Mouse (Mus musculus) midbrain, embryonic 16.5 days (tissue): ENCODE results near the gene Nudt4. TPM values are rescaled to one million over a fixed set of nuclear protein-coding genes. Genes with fewer than 3 reads are reported as not detected.

Source experiments
- ATAC-seq: fragments of 200-750 bp; cut with Nextera tagmentation; 2 replicates; pipeline ENCODE4 v1.8.0; 2017; ENCODE audit warnings: moderate TSS enrichment
- H3K27ac ChIP-seq: fragments of 300-500 bp; sonication (generic); 2 replicates; pipeline ENCODE4 v1.5.1; 2014; ENCODE audit warnings: mild to moderate bottlenecking, low read length, mixed read lengths
- H3K27me3 ChIP-seq: fragments of 300-500 bp; sonication (generic); 2 replicates; pipeline ENCODE4 v1.6.1; 2014; ENCODE audit warnings: low read depth, low read length, mixed read lengths; ENCODE audit not compliant: control insufficient read depth, insufficient read depth
- H3K36me3 ChIP-seq: fragments of 300-500 bp; sonication (generic); 2 replicates; pipeline ENCODE4 v1.6.1; 2014; ENCODE audit warnings: mild to moderate bottlenecking, low read length, moderate library complexity, mixed read lengths; ENCODE audit not compliant: control insufficient read depth, insufficient read depth
- H3K4me1 ChIP-seq: fragments of 300-500 bp; sonication (generic); 2 replicates; pipeline ENCODE4 v1.6.1; 2014; ENCODE audit warnings: mild to moderate bottlenecking, low read length, mixed read lengths; ENCODE audit not compliant: control insufficient read depth, insufficient read depth
- H3K4me2 ChIP-seq: fragments of 300-500 bp; sonication (generic); 2 replicates; pipeline ENCODE4 v1.6.1; 2014; ENCODE audit warnings: mild to moderate bottlenecking, low read length, mixed read lengths
- H3K4me3 ChIP-seq: fragments of 300-500 bp; sonication (generic); 2 replicates; pipeline ENCODE4 v1.5.1; 2014; ENCODE audit warnings: low read depth, mild to moderate bottlenecking, low read length, moderate library complexity, mixed read lengths
- H3K9ac ChIP-seq: fragments of 300-500 bp; sonication (generic); 2 replicates; pipeline ENCODE4 v1.6.1; 2014; ENCODE audit warnings: low read depth, low read length, mixed read lengths
- H3K9me3 ChIP-seq: fragments of 300-500 bp; sonication (generic); replicated peaks from 2 replicates; pipeline ENCODE4 v1.6.1; 2014; ENCODE audit warnings: mild to moderate bottlenecking, low read length, mixed read lengths; ENCODE audit not compliant: control insufficient read depth, poor library complexity, severe bottlenecking
- WGBS: fragments of 180-500 bp; shearing (Covaris S2); extraction: QIAGEN DNeasy Blood & Tissue Kit; methylation state at CpG from one replicate; pipeline ENCODE4 v1.1.7; 2014; 5-methylcytosine and 5-hydroxymethylcytosine counted together
- polyA plus RNA-seq: library from polyadenylated mRNA; unstranded; fragments of >200 nt; fragmentation: Nextera tagmentation; extraction: Ambion mirVana; gene quantifications from 2 replicates; pipeline ENCODE4 v1.2.1, GENCODE M21; 2015

Gene Nudt4
- polyA plus RNA-seq, 1 experiment from 2014 or later: 59.9 TPM

- no peak overlapping the region for H3K4me3 ChIP-seq
- 33% methylated on average over 11 of the region's 11 CpGs for WGBS
- peak; percentile 51; the same call in 1 of the 2 replicates for ATAC-seq
Measured at GRCm38 (mm10) chr10:95594414-95594813, 30.5 kb upstream of the Nudt4 start.

GRCm38 (mm10) chr10:95591257-95591656 is 27.3 kb upstream of the Nudt4 start:
- no peak for ATAC-seq
- Histone ChIP-seq H3K27ac (no peak overlapping the region), H3K9ac (no peak overlapping the region), H3K36me3 (no peaks in the 10 kb centered on the region), H3K4me2 (no peak overlapping the region), H3K4me1 (0 out of 2 replicates have a peak, but pooled peaks cover 2% of the 10 kb centered on the region), H3K4me3 (no peak overlapping the region), H3K27me3 (no peaks in the 10 kb centered on the region), H3K9me3 (no peaks in the 10 kb centered on the region)
- 81% methylated on average over 4 of the region's 4 CpGs for WGBS

More at GRCm38 (mm10) chr10:95594414-95594813, 30.5 kb upstream of the Nudt4 start:
- Histone ChIP-seq H3K36me3 (no peaks in the 10 kb centered on the region), H3K9me3 (no peaks in the 10 kb centered on the region), H3K4me1 (0 out of 2 replicates have a peak, but pooled peaks cover 2% of the 10 kb centered on the region), H3K9ac (no peak overlapping the region), H3K27me3 (no peaks in the 10 kb centered on the region; the same call in 1 of the 2 replicates), H3K4me2 (no peak overlapping the region), H3K27ac (no peak overlapping the region)

GRCm38 (mm10) chr10:95590196-95590595 is 26.2 kb upstream of the Nudt4 start:
- 95% methylated on average over 6 of the region's 6 CpGs for WGBS

GRCm38 (mm10) chr10:95589196-95589595 is 25.2 kb upstream of the Nudt4 start:
- H3K9me3 ChIP-seq: no peaks in the 10 kb centered on the region

More at GRCm38 (mm10) chr10:95590196-95590595, 26.2 kb upstream of the Nudt4 start:
- Histone ChIP-seq H3K4me2 (no peak overlapping the region), H3K9ac (no peak overlapping the region), H3K27ac (no peak overlapping the region), H3K4me1 (no peaks in the 10 kb centered on the region), H3K27me3 (no peaks in the 10 kb centered on the region), H3K9me3 (no peaks in the 10 kb centered on the region), H3K4me3 (no peak overlapping the region), H3K36me3 (no peaks in the 10 kb centered on the region)
- no peak for ATAC-seq

GRCm38 (mm10) chr10:95587509-95588220 is 23.7 kb upstream of the Nudt4 start:
- no peaks in the 10 kb centered on the region for H3K9me3 ChIP-seq
- H3K4me3 ChIP-seq: no peak overlapping the region
- ATAC-seq: no peak
- H3K36me3 ChIP-seq: no peaks in the 10 kb centered on the region
- no peaks in the 10 kb centered on the region for H3K27me3 ChIP-seq
- WGBS: 45% methylated on average over 8 of the region's 8 CpGs
- H3K4me2 ChIP-seq: no peak overlapping the region
- H3K9ac ChIP-seq: no peak overlapping the region
- no peak overlapping the region for H3K27ac ChIP-seq
- no peaks in the 10 kb centered on the region for H3K4me1 ChIP-seq

More at GRCm38 (mm10) chr10:95589196-95589595, 25.2 kb upstream of the Nudt4 start:
- no peak overlapping the region for H3K4me3 ChIP-seq
- no peaks in the 10 kb centered on the region for H3K36me3 ChIP-seq
- no peak for ATAC-seq
- WGBS: 89% methylated on average over 4 of the region's 4 CpGs
- H3K27me3 ChIP-seq: no peaks in the 10 kb centered on the region
- no peaks in the 10 kb centered on the region for H3K4me1 ChIP-seq
- no peak overlapping the region for H3K27ac ChIP-seq
- no peak overlapping the region for H3K4me2 ChIP-seq
- no peak overlapping the region for H3K9ac ChIP-seq

GRCm38 (mm10) chr10:95585554-95585953 is 21.6 kb upstream of the Nudt4 start:
- ATAC-seq: no peak
- no peaks in the 10 kb centered on the region for H3K4me1 ChIP-seq
- no peak overlapping the region for H3K9ac ChIP-seq
- no peak overlapping the region for H3K27ac ChIP-seq
- 93% methylated on average over 6 of the region's 6 CpGs for WGBS
- H3K4me2 ChIP-seq: no peak overlapping the region
- no peaks in the 10 kb centered on the region for H3K36me3 ChIP-seq
- H3K27me3 ChIP-seq: no peaks in the 10 kb centered on the region
- H3K4me3 ChIP-seq: no peak overlapping the region
- no peaks in the 10 kb centered on the region for H3K9me3 ChIP-seq

- Histone ChIP-seq H3K27ac (no peak overlapping the region), H3K9me3 (no peaks in the 10 kb centered on the region), H3K4me2 (no peak overlapping the region), H3K4me3 (no peak overlapping the region), H3K4me1 (peaks cover 2% of the 10 kb centered on the region; the same call in 1 of the 2 replicates), H3K27me3 (no peaks in the 10 kb centered on the region), H3K36me3 (no peaks in the 10 kb centered on the region), H3K9ac (no peak overlapping the region)
- no peak for ATAC-seq
- WGBS: 27% methylated on average over 4 of the region's 4 CpGs
Measured at GRCm38 (mm10) chr10:95577567-95577950, 13.6 kb upstream of the Nudt4 start.

- H3K4me2 ChIP-seq: no peak overlapping the region
- H3K27ac ChIP-seq: no peak overlapping the region
- H3K36me3 ChIP-seq: no peaks in the 10 kb centered on the region
- no peaks in the 10 kb centered on the region for H3K9me3 ChIP-seq
- H3K4me3 ChIP-seq: no peak overlapping the region
- ATAC-seq: no peak
- H3K9ac ChIP-seq: no peak overlapping the region
- 47% methylated on average over 14 of the region's 14 CpGs for WGBS
- H3K4me1 ChIP-seq: peaks cover 2% of the 10 kb centered on the region; the same call in 1 of the 2 replicates
- H3K27me3 ChIP-seq: no peaks in the 10 kb centered on the region
Measured at GRCm38 (mm10) chr10:95576876-95577566, 13.1 kb upstream of the Nudt4 start.

- Histone ChIP-seq H3K36me3 (no peaks in the 10 kb centered on the region), H3K9ac (no peak overlapping the region), H3K9me3 (no peaks in the 10 kb centered on the region), H3K4me2 (no peak overlapping the region), H3K27ac (no peak overlapping the region), H3K27me3 (no peaks in the 10 kb centered on the region), H3K4me3 (no peak overlapping the region), H3K4me1 (peaks cover 2% of the 10 kb centered on the region; the same call in 1 of the 2 replicates)
- 68% methylated on average over 10 of the region's 10 CpGs for WGBS
- ATAC-seq: no peak
Measured at GRCm38 (mm10) chr10:95575839-95576380, 12.0 kb upstream of the Nudt4 start.
